Mouse (Mus musculus) heart, adult 2 months (tissue): ENCODE measurements at regions not wholly inside any gene's neighbourhood (a gene's known extent, or its start where the extent isn't known, plus 50 kb on each side); places are given as distances from the start of the nearest gene placed in this dataset.

Source experiments
- CTCF ChIP-seq: fragments of 200-600 bp; IDR thresholded peaks from 2 replicates; pipeline ENCODE4 v1.8.1; 2022; ENCODE audit warnings: antibody characterized with exemption, mild to moderate bottlenecking, moderate library complexity
- POLR2A ChIP-seq: fragments of 200-500 bp; IDR thresholded peaks from 2 replicates; pipeline ENCODE4 v1.6.1; 2011; ENCODE audit warnings: mild to moderate bottlenecking, low read depth, low read length, control low read depth; ENCODE audit not compliant: insufficient read depth

DNA sequence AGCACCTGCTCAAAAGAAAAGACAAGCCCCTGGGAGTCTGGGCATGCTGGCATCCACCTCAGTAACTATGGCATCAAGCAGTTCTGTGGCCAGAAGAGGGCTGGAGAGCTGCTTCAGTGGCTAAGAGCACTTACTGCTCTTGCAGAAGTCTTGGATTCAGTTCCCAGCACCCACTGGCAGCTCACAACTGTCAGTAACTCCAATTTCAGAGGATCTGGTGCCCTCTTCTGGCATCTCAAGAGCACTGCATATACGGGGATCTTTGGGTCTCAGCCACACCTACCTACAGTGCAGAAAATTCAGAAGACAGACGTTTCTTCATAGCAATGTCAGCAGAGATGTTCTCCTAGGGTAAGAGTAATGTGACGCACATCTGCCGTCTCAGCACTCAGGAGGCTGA is 59.1 kb upstream of the Zfp423 start:
- TF ChIP-seq CTCF (peak; percentile 12; the same call in 1 of the 2 replicates), POLR2A (no peak)
